Comparison of ENCODE assay signal across 29 mouse cellular contexts in the genomic region with DNA sequence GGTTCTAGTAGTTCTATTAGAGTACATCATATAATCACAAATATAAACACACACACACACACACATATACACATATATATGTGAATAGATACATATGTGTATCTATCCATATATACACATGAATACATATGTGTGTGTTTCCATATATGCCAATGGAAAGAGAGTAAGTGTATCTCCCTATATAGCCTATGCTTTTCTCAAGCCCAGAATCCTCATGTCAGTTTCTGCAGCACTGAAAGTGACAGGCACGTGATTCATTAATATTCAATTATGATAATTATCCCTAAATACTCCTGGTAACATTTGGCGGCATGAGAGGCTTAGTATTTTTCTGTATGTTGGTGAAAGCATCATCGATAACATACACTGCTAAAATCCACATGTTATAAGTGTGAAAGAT. TPM values are rescaled to one million over a fixed set of nuclear protein-coding genes. Genes with fewer than 3 reads are reported as not detected.
"Had no signal": no experiment of that assay in that cellular context is flagged by ENCODE, and none has a peak within 500 bp of the region (broad histone marks: within the 10 kb centered on the region; RNA-seq: fewer than 3 reads in every experiment).

No protein-coding gene starts in this region.

- DNase-seq: gastrocnemius, adult 2 months; gastrocnemius, postnatal 10 days; gastrocnemius, postnatal 25 days; heart, adult 2 months; heart, postnatal 4 days; kidney, adult 18-20 months; kidney, adult 8-10 months; kidney, postnatal 14 days; kidney, postnatal 36 days; layer of hippocampus, adult 9-11 months; layer of hippocampus, postnatal 36 days; left cerebral cortex, postnatal 4 days had no signal

- H3K4me1 ChIP-seq: heart, embryonic 13.5 days; heart, embryonic 15.5 days; hindbrain, embryonic 10.5 days; hindbrain, embryonic 12.5 days; intestine, embryonic 15.5 days; kidney, embryonic 15.5 days; limb, embryonic 13.5 days; limb, embryonic 15.5 days; liver, embryonic 12.5 days had no signal

- H3K9ac ChIP-seq: heart, embryonic 13.5 days; heart, embryonic 15.5 days; hindbrain, embryonic 12.5 days; hindbrain, embryonic 14.5 days; intestine, embryonic 15.5 days; kidney, embryonic 15.5 days; limb, embryonic 13.5 days; limb, embryonic 15.5 days; liver, embryonic 12.5 days; liver, embryonic 14.5 days had no signal

- ATAC-seq: hindbrain, embryonic 16.5 days; inflammation-experienced regulatory T-cells, adult 6 months; intestine, embryonic 15.5 days; intestine, postnatal 0 days; liver, embryonic 12.5 days had no signal

- H3K27me3 ChIP-seq: heart, embryonic 13.5 days; heart, embryonic 15.5 days; hindbrain, embryonic 12.5 days; intestine, embryonic 15.5 days; kidney, embryonic 15.5 days; limb, embryonic 13.5 days; limb, embryonic 15.5 days; liver, embryonic 12.5 days had no signal

- H3K9me3 ChIP-seq: heart, embryonic 13.5 days; heart, embryonic 15.5 days; hindbrain, embryonic 10.5 days; hindbrain, embryonic 12.5 days; intestine, embryonic 15.5 days; kidney, embryonic 15.5 days; limb, embryonic 13.5 days; limb, embryonic 15.5 days; liver, embryonic 12.5 days had no signal

- H3K27ac ChIP-seq: gastrocnemius, adult 2 months; heart, adult 2 months; heart, embryonic 13.5 days; heart, embryonic 15.5 days; hindbrain, embryonic 10.5 days; hindbrain, embryonic 12.5 days; hindbrain, embryonic 14.5 days; intestine, embryonic 15.5 days; kidney, embryonic 15.5 days; kidney, postnatal 0 days; limb, embryonic 13.5 days; limb, embryonic 15.5 days; liver, embryonic 12.5 days; liver, embryonic 14.5 days had no signal

- H3K4me2 ChIP-seq: heart, embryonic 11.5 days; heart, embryonic 13.5 days; heart, embryonic 15.5 days; hindbrain, embryonic 12.5 days; hindbrain, embryonic 14.5 days; intestine, embryonic 15.5 days; kidney, embryonic 15.5 days; limb, embryonic 13.5 days; limb, embryonic 15.5 days; liver, embryonic 12.5 days had no signal

- H3K4me3 ChIP-seq: gastrocnemius, adult 2 months; heart, adult 2 months; heart, embryonic 13.5 days; heart, embryonic 15.5 days; hindbrain, embryonic 10.5 days; hindbrain, embryonic 12.5 days; intestine, embryonic 15.5 days; kidney, embryonic 15.5 days; limb, embryonic 13.5 days; limb, embryonic 15.5 days; liver, embryonic 12.5 days had no signal

- H3K36me3 ChIP-seq: heart, embryonic 13.5 days; heart, embryonic 15.5 days; hindbrain, embryonic 10.5 days; hindbrain, embryonic 12.5 days; intestine, embryonic 15.5 days; kidney, embryonic 15.5 days; limb, embryonic 13.5 days; limb, embryonic 15.5 days; liver, embryonic 12.5 days had no signal

RNA-seq across cellular contexts. Expression of a gene that starts 20.5 kb away (rescaled TPM):
- total RNA-seq: granulocyte monocyte progenitor cell, adult 5-6 weeks had no signal
